Mouse (Mus musculus): Measurements from ENCODE around the gene Cdca8.

Cdca8 gene

GRCm38 (mm10) chr4:124953546-124953945 is 14.4 kb upstream of the Cdca8 start:
- DNase-seq (ENCODE audit: low spot score): no peak

- DNase-seq (ENCODE audit: low spot score): peak; percentile 27
Observed at GRCm38 (mm10) chr4:124951036-124951433, 11.9 kb upstream of the Cdca8 start.

- DNase-seq (ENCODE audit: low spot score): peak; percentile 31
Observed at GRCm38 (mm10) chr4:124950181-124951035, 11.3 kb upstream of the Cdca8 start.

- DNase-seq (ENCODE audit: low spot score): no peak
Observed at GRCm38 (mm10) chr4:124949488-124949887, 10.4 kb upstream of the Cdca8 start.

GRCm38 (mm10) chr4:124944961-124945360 is 5.8 kb upstream of the Cdca8 start:
- DNase-seq (ENCODE audit: low spot score): peak; percentile 34

GRCm38 (mm10) chr4:124943781-124944180 is 4.7 kb upstream of the Cdca8 start:
- DNase-seq (ENCODE audit: low spot score): no peak

- peak; percentile 81 for DNase-seq (ENCODE audit: low spot score)
Observed at GRCm38 (mm10) chr4:124943022-124943421, 3.9 kb upstream of the Cdca8 start.

GRCm38 (mm10) chr4:124936613-124937471 is 2.3 kb downstream of the Cdca8 start, which contains the start of gene 9930104L06Rik:
9930104L06Rik (plus strand) TSS chr4:124937048.
- peak; percentile 96 for DNase-seq (ENCODE audit: low spot score)

GRCm38 (mm10) chr4:124928102-124928501 is 11.0 kb downstream of the Cdca8 start:
- peak; percentile 22 for DNase-seq (ENCODE audit: low spot score)

GRCm38 (mm10) chr4:124905971-124906822 is 32.9 kb downstream of the Cdca8 start:
- DNase-seq (ENCODE audit: low spot score): peak; percentile 58

- peak; percentile 29 for DNase-seq (ENCODE audit: low spot score)
Observed at GRCm38 (mm10) chr4:124905417-124905816, 33.7 kb downstream of the Cdca8 start.

GRCm38 (mm10) chr4:124899906-124900305 is 39.2 kb downstream of the Cdca8 start:
- DNase-seq (ENCODE audit: low spot score): no peak

- no peak for DNase-seq (ENCODE audit: low spot score)
Observed at GRCm38 (mm10) chr4:124898428-124898827, 40.7 kb downstream of the Cdca8 start.

GRCm38 (mm10) chr4:124894508-124895428 is 44.3 kb downstream of the Cdca8 start:
- peak; percentile 22 for DNase-seq (ENCODE audit: low spot score)

GRCm38 (mm10) chr4:124893769-124894168 is 45.3 kb downstream of the Cdca8 start:
- DNase-seq (ENCODE audit: low spot score): no peak

- no peak for DNase-seq (ENCODE audit: low spot score)
Observed at GRCm38 (mm10) chr4:124890831-124891230, 48.3 kb downstream of the Cdca8 start.

GRCm38 (mm10) chr4:124889935-124890334 is 49.2 kb downstream of the Cdca8 start:
- no peak for DNase-seq (ENCODE audit: low spot score)

- DNase-seq (ENCODE audit: low spot score): no peak
Observed at GRCm38 (mm10) chr4:124888702-124889101, 50.4 kb downstream of the Cdca8 start.

GRCm38 (mm10) chr4:124882151-124882729 is 56.9 kb downstream of the Cdca8 start:
- DNase-seq (ENCODE audit: low spot score): peak; percentile 44

GRCm38 (mm10) chr4:124881341-124881908 is 57.7 kb downstream of the Cdca8 start:
- peak; percentile 81 for DNase-seq (ENCODE audit: low spot score)
